Mouse (Mus musculus) kidney, postnatal 36 days (tissue): ENCODE measurements around the gene Lrrc41.
A peak's percentile ranks its signal among the peaks of the same experiment; 100 is the strongest.

Experiments used
- DNase-seq, 2 experiments: peaks; one replicate each; pipeline ENCODE4 v3.0.0; 2021 to 2022; ENCODE audit warnings: mixed read lengths in 2 of 2

Lrrc41 gene

GRCm38 (mm10) chr4:116074861-116075620 lies at the start of gene Lrrc41, which contains the start of gene Uqcrh:
Gene Lrrc41 (plus strand): TSS chr4:116075269.
Gene Uqcrh (minus strand): TSS chr4:116075071.
- DNase-seq = peak; percentile 95

- DNase-seq = no peak
Observed at GRCm38 (mm10) chr4:116032906-116033305, 42.2 kb upstream of the Lrrc41 start.

- no peak for DNase-seq
Observed at GRCm38 (mm10) chr4:116033374-116033773, 41.7 kb upstream of the Lrrc41 start.

DNA sequence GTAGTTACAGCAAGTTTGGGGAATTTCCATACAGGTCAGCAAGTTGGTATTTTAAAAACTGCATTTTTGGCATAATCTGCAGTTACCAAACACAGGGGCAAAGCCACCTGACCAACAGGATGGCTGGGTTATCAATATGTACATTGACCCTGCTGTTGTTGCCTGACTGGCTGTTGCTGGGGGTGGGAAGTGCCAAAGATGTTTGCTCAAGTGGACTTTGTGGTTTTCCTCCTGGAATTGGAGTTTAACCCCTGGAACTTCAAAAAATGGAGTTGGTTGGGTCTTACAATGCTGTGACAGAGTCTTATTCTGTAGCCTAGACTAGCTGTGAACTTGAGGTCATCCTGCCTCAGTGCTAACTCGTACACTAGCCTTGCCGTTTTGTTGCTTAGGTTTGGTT lies 34.6 kb upstream of the Lrrc41 start:
- peak; percentile 16 to 36 for DNase-seq

- DNase-seq = no peak
Observed at GRCm38 (mm10) chr4:116042186-116042585, 32.9 kb upstream of the Lrrc41 start.

DNA sequence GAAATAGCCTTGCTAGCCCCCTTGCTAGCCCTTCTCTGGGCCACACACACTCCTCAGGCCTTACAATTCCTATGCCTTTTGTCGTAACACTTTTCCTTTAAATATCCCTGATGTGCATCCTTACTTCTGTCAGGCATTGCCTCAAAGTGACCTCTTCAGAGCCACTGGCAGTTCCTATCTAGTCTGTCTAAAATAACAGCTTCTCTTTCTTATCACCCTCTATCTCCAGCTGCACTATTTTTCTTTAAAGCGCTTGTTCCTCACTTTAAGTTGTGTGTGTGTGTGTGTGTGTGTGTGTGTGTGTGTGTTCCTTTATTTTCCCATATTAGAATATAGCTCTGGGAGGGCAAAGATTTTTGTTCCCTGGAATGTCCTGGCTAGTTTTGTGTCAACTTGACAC lies 28.5 kb upstream of the Lrrc41 start:
- no peak for DNase-seq

- DNase-seq = no peak
Observed at GRCm38 (mm10) chr4:116047681-116048080, 27.4 kb upstream of the Lrrc41 start.

GRCm38 (mm10) chr4:116048130-116048920 lies 26.7 kb upstream of the Lrrc41 start:
- DNase-seq = no peak

DNA sequence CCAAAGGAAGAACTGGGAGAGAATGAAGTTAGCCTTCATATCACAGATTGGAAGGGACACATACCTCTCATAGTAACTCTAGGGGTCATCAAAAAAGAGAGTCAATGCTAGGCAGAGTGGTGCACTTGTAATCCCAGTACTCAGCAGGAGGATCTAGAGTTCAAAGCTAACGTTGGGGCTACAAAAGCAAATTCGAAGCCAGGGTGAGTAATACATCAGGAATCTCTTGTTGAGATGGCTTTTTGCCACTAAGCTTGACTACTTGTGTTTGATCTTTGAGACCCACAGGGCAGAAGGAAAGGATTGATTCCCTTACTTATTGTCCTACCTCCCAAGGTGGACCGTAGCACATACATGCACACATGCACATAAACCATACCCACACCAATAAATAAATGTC lies 25.9 kb upstream of the Lrrc41 start:
- DNase-seq = no peak

DNA sequence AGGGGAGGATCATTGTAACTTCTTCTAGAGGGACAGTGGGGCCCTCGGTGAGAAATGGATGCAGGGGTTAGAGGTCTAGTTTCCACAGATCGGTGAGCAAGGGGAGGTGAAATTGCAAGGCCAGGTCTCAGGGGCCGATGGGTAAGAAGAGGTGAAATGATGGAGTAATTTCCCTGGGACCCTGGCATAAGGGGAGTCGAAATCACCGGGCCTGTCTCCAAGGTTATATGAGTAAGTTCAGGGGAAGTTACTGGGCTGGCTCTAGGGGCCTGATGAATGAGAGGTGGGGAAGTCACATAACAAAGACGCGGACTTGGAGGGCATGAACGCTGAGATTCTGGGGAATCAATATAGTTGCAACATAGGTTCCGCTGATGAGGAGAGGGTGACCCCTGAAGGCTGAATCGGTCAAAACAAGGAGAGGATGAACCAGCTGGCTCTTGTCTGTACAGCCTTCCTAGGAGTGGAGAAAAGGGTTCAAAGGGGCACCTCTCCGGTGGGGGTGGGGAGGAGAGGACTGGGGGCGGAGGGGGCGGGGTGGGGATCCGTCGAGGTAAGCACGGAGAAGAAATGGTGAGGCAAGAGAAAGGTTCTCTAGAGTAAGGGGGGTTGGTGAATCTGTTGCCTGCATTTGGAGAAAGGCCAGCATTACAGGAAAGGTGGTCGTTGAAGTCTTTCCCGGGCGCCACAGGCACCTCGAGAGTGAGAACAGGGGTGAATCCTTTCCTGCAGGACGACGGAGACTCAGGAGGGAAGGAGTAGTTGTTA lies 22.4 kb upstream of the Lrrc41 start:
- DNase-seq = peak; percentile 73 to 80

GRCm38 (mm10) chr4:116053399-116053961 lies 21.6 kb upstream of the Lrrc41 start, which contains the start of gene Nsun4:
Gene Nsun4 (minus strand): TSS chr4:116053876.
- DNase-seq = peak; percentile 94

DNA sequence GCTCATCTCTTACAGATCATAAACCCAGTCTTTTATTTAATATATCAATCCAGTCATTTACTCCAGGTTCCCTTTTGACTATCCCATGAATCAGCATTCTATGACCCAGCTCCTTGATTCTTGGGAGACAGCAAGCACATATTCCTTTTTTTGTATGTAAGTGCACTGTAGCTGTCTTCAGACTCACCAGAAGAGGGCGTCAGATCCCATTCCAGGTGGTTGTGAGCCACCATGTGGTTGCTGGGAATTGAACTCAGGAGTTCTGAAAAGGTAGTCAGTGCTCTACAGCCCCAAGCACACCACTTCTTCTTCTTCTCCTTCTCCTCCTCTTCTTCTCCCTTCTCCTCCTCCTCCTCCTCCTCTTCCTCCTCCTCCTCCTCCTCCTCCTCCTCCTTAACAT lies 17.5 kb upstream of the Lrrc41 start:
- no peak for DNase-seq

- no peak for DNase-seq
Observed at GRCm38 (mm10) chr4:116059012-116059726, 15.9 kb upstream of the Lrrc41 start.

- no peak for DNase-seq
Observed at GRCm38 (mm10) chr4:116063855-116064254, 11.2 kb upstream of the Lrrc41 start.

- no peak for DNase-seq
Observed at GRCm38 (mm10) chr4:116070116-116070515, 5.0 kb upstream of the Lrrc41 start.

GRCm38 (mm10) chr4:116073146-116073545 lies 1.9 kb upstream of the Lrrc41 start:
- DNase-seq = peak in 1 of 2 experiments; percentile 17

DNA sequence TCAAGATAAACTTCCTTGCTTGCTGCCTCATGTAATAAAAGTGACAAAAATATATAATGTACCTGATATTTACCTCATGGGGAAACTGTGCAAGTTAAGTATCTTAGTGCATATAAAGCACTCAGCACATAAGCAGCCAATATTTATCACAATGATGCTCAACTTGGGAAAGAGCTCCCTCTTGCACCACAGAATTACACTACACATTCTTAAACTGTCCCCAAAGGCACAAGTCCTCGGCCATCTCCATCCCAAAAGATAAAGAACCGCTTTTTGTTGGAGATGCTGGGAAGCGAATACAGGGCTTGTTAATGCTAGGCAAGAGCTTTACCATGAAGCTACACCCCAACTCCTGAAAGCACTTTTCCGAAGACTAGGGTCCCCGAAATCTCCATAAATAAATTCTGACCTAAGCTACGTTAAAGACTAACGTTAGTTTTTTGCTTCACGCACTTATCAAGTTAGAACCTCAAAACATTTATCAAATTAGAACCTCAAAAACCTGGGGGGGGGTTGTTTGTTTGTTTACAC lies 859 bp upstream of the Lrrc41 start:
- DNase-seq = peak in 1 of 2 experiments; percentile 12

GRCm38 (mm10) chr4:116075631-116076368 lies 731 bp downstream of the Lrrc41 start:
- DNase-seq = peak; percentile 59 to 84

DNA sequence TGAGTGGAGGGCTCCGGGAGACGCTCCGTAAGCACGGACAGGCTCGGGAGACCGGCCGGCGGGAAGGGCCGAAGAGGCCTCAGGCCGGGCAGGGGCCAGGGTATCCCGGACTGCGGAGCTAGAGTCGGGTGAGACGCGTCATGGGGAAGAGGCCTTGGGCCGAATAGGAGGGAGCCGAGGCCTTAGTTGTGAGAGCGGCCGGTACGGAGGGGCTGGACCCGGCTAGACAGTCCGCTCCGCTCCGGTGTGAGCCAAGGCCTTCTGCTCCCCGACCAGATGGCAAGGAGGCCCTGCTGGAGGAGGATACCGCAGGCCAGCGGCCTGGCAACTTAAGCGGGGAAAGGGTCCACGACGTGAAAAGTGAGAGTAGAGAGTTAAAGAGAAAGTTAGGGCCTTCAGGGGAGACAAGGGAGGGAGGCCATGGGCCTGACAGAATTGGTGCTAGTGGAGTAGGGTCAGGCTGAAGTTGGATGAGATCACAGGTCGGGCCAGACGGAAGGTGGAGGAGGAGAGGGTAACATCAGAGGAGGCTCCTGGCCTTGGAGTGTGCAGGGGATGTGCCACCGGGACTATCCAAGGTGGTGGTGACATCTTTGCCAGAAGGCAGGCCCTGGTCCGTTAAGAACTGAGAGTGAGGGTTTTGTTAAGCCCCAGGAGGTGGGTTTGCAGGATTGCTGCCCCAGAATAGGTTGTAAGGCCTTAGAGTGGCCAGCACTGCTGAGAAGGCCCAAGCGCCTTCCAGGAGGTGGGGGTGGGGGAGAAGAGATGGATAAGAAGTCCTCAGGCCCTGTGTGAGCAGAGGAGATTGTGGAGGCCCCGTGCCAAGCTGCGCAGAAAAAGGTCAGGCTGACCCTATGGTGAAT lies 1.5 kb downstream of the Lrrc41 start:
- peak; percentile 13 to 54 for DNase-seq
